13 mouse cellular contexts compared by ENCODE assay signal in genomic region chr6:67125715-67126312, GRCm38 (mm10).
"Had no signal": no experiment of that assay in that cellular context is flagged by ENCODE, and none has a peak within 500 bp of the region (broad histone marks: within the 10 kb centered on the region; RNA-seq: fewer than 3 reads in every experiment).

No protein-coding gene starts in this region.

- H3K4me1 ChIP-seq: liver, embryonic 15.5 days had no signal

- H3K4me2 ChIP-seq: liver, embryonic 11.5 days; liver, embryonic 15.5 days; lung, embryonic 14.5 days; neural tube, embryonic 13.5 days had no signal

- H3K27me3 ChIP-seq: neural tube, embryonic 13.5 days had no signal

- H3K9me3 ChIP-seq: limb, embryonic 10.5 days; liver, embryonic 15.5 days; midbrain, embryonic 10.5 days; neural tube, embryonic 13.5 days had no signal

- H3K27ac ChIP-seq: left cerebral cortex, adult 2 months; limb, embryonic 10.5 days; liver, embryonic 15.5 days; midbrain, embryonic 10.5 days; neural tube, embryonic 13.5 days had no signal

- H3K36me3 ChIP-seq: limb, embryonic 10.5 days; liver, embryonic 15.5 days; midbrain, embryonic 10.5 days; neural tube, embryonic 13.5 days had no signal

- H3K4me3 ChIP-seq: left cerebral cortex, adult 2 months; limb, embryonic 10.5 days; liver, embryonic 15.5 days; midbrain, embryonic 10.5 days; neural tube, embryonic 13.5 days had no signal

- DNase-seq: kidney, postnatal 25 days; lung, embryonic 14.5 days; lung, postnatal 10 days; lung, postnatal 4 days; right cerebral cortex, adult 18-20 months; right cerebral cortex, postnatal 25 days; thymus, postnatal 4 days had no signal

- H3K9ac ChIP-seq: liver, embryonic 15.5 days; lung, embryonic 14.5 days; neural tube, embryonic 13.5 days had no signal
